Mouse (Mus musculus) cerebellum, postnatal 25 days (tissue): ENCODE measurements at regions not wholly inside any gene's neighbourhood (a gene's known extent, or its start where the extent isn't known, plus 50 kb on each side); places are given as distances from the start of the nearest gene placed in this dataset.

ENCODE experiments used
- DNase-seq, 2 experiments: peaks; one replicate each; pipeline ENCODE4 v3.0.0; 2021; ENCODE audit warnings: mixed read lengths in 2 of 2

GRCm38 (mm10) chr17:14492936-14493335, 201.1 kb downstream of the Thbs2 start:
- DNase-seq, result no peak

- no peak for DNase-seq
Measured at GRCm38 (mm10) chr17:14481746-14482145, 202.4 kb downstream of the Smoc2 start.

- no peak for DNase-seq
Measured at GRCm38 (mm10) chr17:14478938-14479505, 199.7 kb downstream of the Smoc2 start.

- no peak for DNase-seq
Measured at GRCm38 (mm10) chr17:14476707-14477106, 197.4 kb downstream of the Smoc2 start.

GRCm38 (mm10) chr17:14475778-14476647, 196.7 kb downstream of the Smoc2 start:
- no peak for DNase-seq

- no peak for DNase-seq
Measured at GRCm38 (mm10) chr17:14475277-14475676, 196.0 kb downstream of the Smoc2 start.

- DNase-seq, result no peak
Measured at GRCm38 (mm10) chr17:14468754-14469488, 189.6 kb downstream of the Smoc2 start.

- DNase-seq, result peak; percentile 82 to 87
Measured at GRCm38 (mm10) chr17:14455251-14455743, 176.0 kb downstream of the Smoc2 start.
